Mouse (Mus musculus) MEL (cell line): ENCODE data around the gene Cmtm2a. TPM values are rescaled to one million over a fixed set of nuclear protein-coding genes. Genes with fewer than 3 reads are reported as not detected.
A peak's percentile ranks its signal among the peaks of the same experiment; 100 is the strongest.

Experiments
- DNase-seq: peaks from one replicate; pipeline ENCODE4 v3.0.0; 2011; ENCODE audit warnings: low read depth, low spot score
- H3K27ac ChIP-seq: 2 replicates; pipeline ENCODE4 v1.5.1; 2012; ENCODE audit warnings: low read depth, mild to moderate bottlenecking, control low read depth, low read length, moderate library complexity; ENCODE audit not compliant: control insufficient read depth
- H3K27me3 ChIP-seq, 2 experiments: fragments of 150-350 bp in 1 of 2; sonication (generic) in 1 of 2; 2 replicates each; pipeline ENCODE4 v1.6.1; 2012; ENCODE audit warnings: low read length in 2 of 2, mild to moderate bottlenecking in 2 of 2, improper control_type of control experiment in 1 of 2, moderate library complexity in 1 of 2; ENCODE audit not compliant: insufficient read depth in 2 of 2, control insufficient read depth in 1 of 2
- H3K36me3 ChIP-seq, 2 experiments: 2 replicates each; pipeline ENCODE4 v1.6.1; 2012 to 2014; ENCODE audit warnings: low read length in 2 of 2, improper control_type of control experiment in 1 of 2, inconsistent platforms in 1 of 2, mild to moderate bottlenecking in 1 of 2; ENCODE audit not compliant: insufficient read depth in 2 of 2, control insufficient read depth in 1 of 2
- H3K4me1 ChIP-seq, 2 experiments: fragments of 150-350 bp in 1 of 2; sonication (generic) in 1 of 2; 2 replicates each; pipeline ENCODE4 v1.6.1; 2012; ENCODE audit warnings: low read length in 2 of 2, improper control_type of control experiment in 1 of 2, mild to moderate bottlenecking in 1 of 2; ENCODE audit not compliant: insufficient read depth in 2 of 2, control insufficient read depth in 1 of 2
- H3K4me3 ChIP-seq, 2 experiments: fragments of 150-350 bp in 1 of 2; sonication (generic) in 1 of 2; 2 replicates each; pipeline ENCODE4 v1.5.1; 2012; ENCODE audit warnings: low read depth in 2 of 2, low read length in 2 of 2, mild to moderate bottlenecking in 2 of 2, moderate library complexity in 2 of 2, control low read depth in 1 of 2, improper control_type of control experiment in 1 of 2; ENCODE audit not compliant: control insufficient read depth in 1 of 2, insufficient read depth in 1 of 2
- H3K79me2 ChIP-seq: 2 replicates; pipeline ENCODE4 v1.6.1; 2012; ENCODE audit warnings: mild to moderate bottlenecking, low read length, moderate library complexity; ENCODE audit not compliant: control insufficient read depth, poor library complexity, insufficient read depth
- H3K9ac ChIP-seq: 2 replicates; pipeline ENCODE4 v1.6.1; 2012; ENCODE audit warnings: low read depth, mild to moderate bottlenecking, control low read depth, low read length, moderate library complexity; ENCODE audit not compliant: control insufficient read depth, poor library complexity, severe bottlenecking
- H3K9me3 ChIP-seq: fragments of 150-350 bp; sonication (generic); replicated peaks from 2 replicates; pipeline ENCODE4 v1.6.1; 2012; ENCODE audit warnings: mild to moderate bottlenecking, low read length, improper control_type of control experiment, moderate library complexity; ENCODE audit not compliant: insufficient read depth
- BHLHE40 ChIP-seq: IDR thresholded peaks from 2 replicates; pipeline ENCODE4 v1.6.1; 2012; ENCODE audit warnings: low read depth, mild to moderate bottlenecking, inconsistent platforms, low read length, improper control_type of control experiment, borderline replicate concordance
- CHD1 ChIP-seq: IDR thresholded peaks from 2 replicates; pipeline ENCODE4 v1.6.1; 2012; ENCODE audit warnings: low read depth, mild to moderate bottlenecking, inconsistent platforms, low read length, improper control_type of control experiment
- ELF1 ChIP-seq: IDR thresholded peaks from 2 replicates; pipeline ENCODE4 v1.6.1; 2014; ENCODE audit warnings: low read depth, mild to moderate bottlenecking, inconsistent platforms, low read length, improper control_type of control experiment, moderate library complexity
- EP300 ChIP-seq, 2 experiments: IDR thresholded peaks; 2 replicates each; pipeline ENCODE4 v1.6.1; 2011; ENCODE audit warnings: improper control_type of control experiment in 2 of 2, low read length in 2 of 2, low read depth in 1 of 2, mild to moderate bottlenecking in 1 of 2
- ETS1 ChIP-seq: IDR thresholded peaks from 2 replicates; pipeline ENCODE4 v1.6.1; 2012; ENCODE audit warnings: low read depth, mild to moderate bottlenecking, inconsistent platforms, low read length, improper control_type of control experiment, moderate library complexity
- GABPA ChIP-seq: IDR thresholded peaks from 2 replicates; pipeline ENCODE4 v1.6.1; 2012; ENCODE audit warnings: low read depth, mild to moderate bottlenecking, inconsistent platforms, low read length, improper control_type of control experiment, moderate library complexity
- GATA1 ChIP-seq: IDR thresholded peaks from 2 replicates; pipeline ENCODE4 v1.6.1; 2011; ENCODE audit warnings: low read depth, low read length, improper control_type of control experiment
- JUND ChIP-seq: IDR thresholded peaks from 2 replicates; pipeline ENCODE4 v1.6.1; 2011; ENCODE audit warnings: low read depth, mild to moderate bottlenecking, improper control_type of control experiment, low read length
- KAT2A ChIP-seq: conservative IDR thresholded peaks from 2 replicates; pipeline ENCODE4 v1.6.1; 2012; ENCODE audit warnings: low read depth, low read length, improper control_type of control experiment, inconsistent platforms
- MEF2A ChIP-seq: IDR thresholded peaks from 2 replicates; pipeline ENCODE4 v1.6.1; 2014; ENCODE audit warnings: low read depth, mild to moderate bottlenecking, inconsistent platforms, low read length, improper control_type of control experiment; ENCODE audit not compliant: poor library complexity, insufficient replicate concordance, severe bottlenecking; ENCODE audit errors: extremely low read depth
- MXI1 ChIP-seq: IDR thresholded peaks from 2 replicates; pipeline ENCODE4 v1.6.1; 2011; ENCODE audit warnings: mild to moderate bottlenecking, low read depth, low read length, improper control_type of control experiment
- MYB ChIP-seq: IDR thresholded peaks from 2 replicates; pipeline ENCODE4 v1.6.1; 2011; ENCODE audit warnings: mild to moderate bottlenecking, low read depth, low read length, improper control_type of control experiment
- MYC ChIP-seq: IDR thresholded peaks from 2 replicates; pipeline ENCODE4 v1.6.1; 2011; ENCODE audit warnings: low read depth, mild to moderate bottlenecking, low read length, improper control_type of control experiment, moderate library complexity
- NELFE ChIP-seq: IDR thresholded peaks from 2 replicates; pipeline ENCODE4 v1.6.1; 2011; ENCODE audit warnings: low read depth, low read length, improper control_type of control experiment
- NRF1 ChIP-seq: IDR thresholded peaks from 2 replicates; pipeline ENCODE4 v1.6.1; 2014; ENCODE audit warnings: low read depth, mild to moderate bottlenecking, inconsistent platforms, low read length, improper control_type of control experiment, moderate library complexity; ENCODE audit not compliant: poor library complexity, insufficient read depth, severe bottlenecking
- POLR2A ChIP-seq, 2 experiments: IDR thresholded peaks; 2 replicates each; pipeline ENCODE4 v1.6.1; 2011 to 2012; ENCODE audit warnings: low read length in 2 of 2, mild to moderate bottlenecking in 2 of 2, control low read depth in 1 of 2, improper control_type of control experiment in 1 of 2, low read depth in 1 of 2, moderate library complexity in 1 of 2; ENCODE audit not compliant: control insufficient read depth in 1 of 2, insufficient read depth in 1 of 2, poor library complexity in 1 of 2
- POLR2AphosphoS2 ChIP-seq: IDR thresholded peaks from 2 replicates; pipeline ENCODE4 v1.6.1; 2011; ENCODE audit warnings: low read length, improper control_type of control experiment
- POLR2AphosphoS5 ChIP-seq: IDR thresholded peaks from 2 replicates; pipeline ENCODE4 v1.6.1; 2012; ENCODE audit warnings: low read depth, borderline replicate concordance, mild to moderate bottlenecking, inconsistent platforms, low read length, moderate library complexity, mixed read lengths
- RAD21 ChIP-seq: IDR thresholded peaks from 2 replicates; pipeline ENCODE4 v1.6.1; 2011; ENCODE audit warnings: mild to moderate bottlenecking, low read depth, low read length, improper control_type of control experiment
- RCOR1 ChIP-seq: IDR thresholded peaks from 2 replicates; pipeline ENCODE4 v1.6.1; 2012; ENCODE audit warnings: low read depth, mild to moderate bottlenecking, inconsistent platforms, low read length, improper control_type of control experiment
- SMC3 ChIP-seq: IDR thresholded peaks from 2 replicates; pipeline ENCODE4 v1.6.1; 2011; ENCODE audit warnings: low read depth, low read length, improper control_type of control experiment
- TBP ChIP-seq: IDR thresholded peaks from 2 replicates; pipeline ENCODE4 v1.8.0; 2011; ENCODE audit warnings: low read depth, low read length, improper control_type of control experiment
- TCF12 ChIP-seq: IDR thresholded peaks from 2 replicates; pipeline ENCODE4 v1.6.1; 2014; ENCODE audit warnings: low read depth, mild to moderate bottlenecking, inconsistent platforms, low read length, improper control_type of control experiment, moderate library complexity
- USF1 ChIP-seq: IDR thresholded peaks from 2 replicates; pipeline ENCODE4 v1.6.1; 2014; ENCODE audit warnings: low read depth, mild to moderate bottlenecking, inconsistent platforms, low read length, improper control_type of control experiment, moderate library complexity
- USF2 ChIP-seq, 2 experiments: IDR thresholded peaks; 2 replicates each; pipeline ENCODE4 v1.6.1; 2011 to 2012; ENCODE audit warnings: improper control_type of control experiment in 2 of 2, low read length in 2 of 2, borderline replicate concordance in 1 of 2, inconsistent platforms in 1 of 2, low read depth in 1 of 2, mild to moderate bottlenecking in 1 of 2; ENCODE audit not compliant: insufficient read depth in 1 of 2
- ZC3H11A ChIP-seq: IDR thresholded peaks from 2 replicates; pipeline ENCODE4 v1.6.1; 2012; ENCODE audit warnings: low read depth, mild to moderate bottlenecking, inconsistent platforms, low read length, improper control_type of control experiment
- ZKSCAN1 ChIP-seq: IDR thresholded peaks from 2 replicates; pipeline ENCODE4 v1.6.1; 2012; ENCODE audit warnings: low read depth, mild to moderate bottlenecking, inconsistent platforms, low read length, improper control_type of control experiment, moderate library complexity
- ZMIZ1 ChIP-seq: IDR thresholded peaks from 2 replicates; pipeline ENCODE4 v1.6.1; 2012; ENCODE audit warnings: low read depth, mild to moderate bottlenecking, inconsistent platforms, low read length, improper control_type of control experiment, moderate library complexity
- polyA plus RNA-seq, 2 experiments: library from polyadenylated mRNA; stranded (reverse) in 1 of 2; unstranded in 1 of 2; fragments of >175 nt in 1 of 2; fragments of >200 nt in 1 of 2; gene quantifications; 2 replicates each; pipeline versions ENCODE4 v1.2.1 to v1.2.4; 2012; ENCODE audit warnings: low replicate concordance in 2 of 2, low read depth in 1 of 2; ENCODE audit not compliant: insufficient read length in 2 of 2, insufficient read depth in 1 of 2, missing spikeins in 1 of 2
- total RNA-seq: library from RNA; depleted of rRNA; stranded (reverse); fragments of 300-350 nt; gene quantifications from 2 replicates; pipeline ENCODE4 v1.2.3, GENCODE M21; 2012

Cmtm2a gene
- total and polyA plus RNA-seq, 3 experiments, result not detected

- H3K36me3 ChIP-seq, result peaks cover 0 to 18% of the 10 kb centered on the region in 2 experiments; a peak in 2 of 4 replicates
- no peaks in the 10 kb centered on the region for H3K79me2 ChIP-seq
- DNase-seq, result no peak
- H3K4me3 ChIP-seq, result no peak overlapping the region
- H3K4me1 ChIP-seq, result peaks cover 7 to 20% of the 10 kb centered on the region in 2 experiments
- TF ChIP-seq NELFE (no peak; the same call in 1 of the 2 replicates), SMC3 (no peak), MYB (no peak), TCF12 (no peak), NRF1 (no peak), KAT2A (no peak), USF2 (IDR thresholded peaks at IDR 0.05; ENCODE audit: borderline replicate concordance in 1 of 2, insufficient read depth in 1 of 2, low read depth in 1 of 2, low read length in 2 of 2) (no peak), ELF1 (no peak), TBP (no peak), POLR2A (IDR thresholded peaks at IDR 0.05; ENCODE audit: control insufficient read depth in 1 of 2, insufficient read depth in 1 of 2, low read depth in 1 of 2, low read length in 2 of 2, poor library complexity in 1 of 2) (no peak), MXI1 (no peak), RCOR1 (no peak), MEF2A (no peak), RAD21 (no peak), JUND (no peak), POLR2AphosphoS5 (no peak), MYC (no peak), GABPA (no peak), ETS1 (no peak)
- peak overlapping the region; percentile 59 for H3K27ac ChIP-seq
- no peaks in the 10 kb centered on the region for H3K27me3 ChIP-seq
- H3K9ac ChIP-seq, result peak overlapping the region; percentile 36
- no peaks in the 10 kb centered on the region for H3K9me3 ChIP-seq
Measured at GRCm38 (mm10) chr8:104334196-104334595, 41.2 kb upstream of the Cmtm2a start.

GRCm38 (mm10) chr8:104333786-104334185, 40.8 kb upstream of the Cmtm2a start:
- H3K27ac ChIP-seq, result peak overlapping the region; percentile 59
- peak overlapping the region; percentile 1 to 22; a peak in 2 of 4 replicates for H3K4me3 ChIP-seq
- DNase-seq, result peak; percentile 86
- H3K4me1 ChIP-seq, result peaks cover 7 to 20% of the 10 kb centered on the region in 2 experiments
- H3K36me3 ChIP-seq, result peaks cover 0 to 17% of the 10 kb centered on the region in 2 experiments; a peak in 2 of 4 replicates
- no peaks in the 10 kb centered on the region for H3K79me2 ChIP-seq
- H3K27me3 ChIP-seq, result no peaks in the 10 kb centered on the region
- H3K9ac ChIP-seq, result 0 out of 2 replicates have a peak overlapping the region, but pooled peaks have one; percentile 1
- H3K9me3 ChIP-seq, result no peaks in the 10 kb centered on the region
- TF ChIP-seq RAD21, result no peak
- TF ChIP-seq NELFE, result peak; percentile 47
- TF ChIP-seq USF1, result no peak
- TF ChIP-seq GATA1, result peak; percentile 29; the same call in 1 of the 2 replicates
- TF ChIP-seq EP300 (IDR thresholded peaks at IDR 0.05; ENCODE audit: low read depth in 1 of 2, low read length in 2 of 2), result peak in 1 of 2 experiments; percentile 39; a peak in 3 of 4 replicates
- TF ChIP-seq NRF1, result no peak
- no peak for TF ChIP-seq BHLHE40
- no peak for TF ChIP-seq POLR2AphosphoS2
- TF ChIP-seq GABPA, result no peak
- peak; percentile 9 to 50; a peak in 2 of 4 replicates for TF ChIP-seq POLR2A (IDR thresholded peaks at IDR 0.05; ENCODE audit: control insufficient read depth in 1 of 2, insufficient read depth in 1 of 2, low read depth in 1 of 2, low read length in 2 of 2, poor library complexity in 1 of 2)
- TF ChIP-seq ZMIZ1, result no peak
- TF ChIP-seq JUND, result no peak
- no peak for TF ChIP-seq CHD1
- peak; percentile 72; the same call in 1 of the 2 replicates for TF ChIP-seq MXI1
- no peak for TF ChIP-seq POLR2AphosphoS5
- TF ChIP-seq MYB, result no peak
- TF ChIP-seq ETS1, result peak; percentile 71; the same call in 1 of the 2 replicates
- no peak for TF ChIP-seq ZC3H11A
- peak; percentile 7; the same call in 1 of the 2 replicates for TF ChIP-seq RCOR1
- no peak for TF ChIP-seq ZKSCAN1
- peak; percentile 46 for TF ChIP-seq TCF12
- TF ChIP-seq USF2 (IDR thresholded peaks at IDR 0.05; ENCODE audit: borderline replicate concordance in 1 of 2, insufficient read depth in 1 of 2, low read depth in 1 of 2, low read length in 2 of 2), result no peak
